Mouse (Mus musculus) megakaryocyte progenitor cell, adult 5-6 weeks (primary cell): ENCODE measurements around the gene Btbd35f3. TPM values are rescaled to one million over a fixed set of nuclear protein-coding genes. Genes with fewer than 3 reads are reported as not detected.
"Not testable (repeated sequence)": the region's sequence is repeated elsewhere in the genome, so short reads cannot be mapped to it uniquely, and the experiment has no call there.

ENCODE experiments used
- ATAC-seq: replicated peaks from 2 replicates; pipeline ENCODE4 v1.8.0; 2016; ENCODE audit warnings: mild to moderate bottlenecking, moderate TSS enrichment, inconsistent platforms; ENCODE audit not compliant: poor library complexity
- total RNA-seq, 2 experiments: library from RNA; stranded (forward) in 1 of 2; stranded (reverse) in 1 of 2; fragments of 157-497, 149-512 nt in 1 of 2; fragments of 200-1000 nt in 1 of 2; gene quantifications; 2 replicates each; pipeline versions ENCODE4 v1.2.3 to v1.2.4; 2015 to 2017

Gene Btbd35f3
- total RNA-seq (2015) (not detected in 2 replicates), total RNA-seq (2017) (not detected in 2 replicates)

GRCm38 (mm10) chrX:4037374-4037773, at the start of gene Btbd35f3:
TSS of gene Btbd35f3 (plus strand) at chrX:4037674.
- not testable (repeated sequence) for ATAC-seq

Other genes with a start within 250 kb of the Btbd35f3 start
- gene Btbd35f16, start 80.7 kb upstream of the Btbd35f3 start, total RNA-seq (2015) = not detected in 2 replicates
- not detected in 2 replicates for gene Btbd35f16, start 80.7 kb upstream of the Btbd35f3 start, total RNA-seq (2017)
- gene Btbd35f28, start 158.9 kb downstream of the Btbd35f3 start, total RNA-seq (2015) = not detected in 2 replicates
- gene Btbd35f28, start 158.9 kb downstream of the Btbd35f3 start, total RNA-seq (2017) = not detected in 2 replicates